ENCODE assay signal across 8 mouse cellular contexts in the genomic region with DNA sequence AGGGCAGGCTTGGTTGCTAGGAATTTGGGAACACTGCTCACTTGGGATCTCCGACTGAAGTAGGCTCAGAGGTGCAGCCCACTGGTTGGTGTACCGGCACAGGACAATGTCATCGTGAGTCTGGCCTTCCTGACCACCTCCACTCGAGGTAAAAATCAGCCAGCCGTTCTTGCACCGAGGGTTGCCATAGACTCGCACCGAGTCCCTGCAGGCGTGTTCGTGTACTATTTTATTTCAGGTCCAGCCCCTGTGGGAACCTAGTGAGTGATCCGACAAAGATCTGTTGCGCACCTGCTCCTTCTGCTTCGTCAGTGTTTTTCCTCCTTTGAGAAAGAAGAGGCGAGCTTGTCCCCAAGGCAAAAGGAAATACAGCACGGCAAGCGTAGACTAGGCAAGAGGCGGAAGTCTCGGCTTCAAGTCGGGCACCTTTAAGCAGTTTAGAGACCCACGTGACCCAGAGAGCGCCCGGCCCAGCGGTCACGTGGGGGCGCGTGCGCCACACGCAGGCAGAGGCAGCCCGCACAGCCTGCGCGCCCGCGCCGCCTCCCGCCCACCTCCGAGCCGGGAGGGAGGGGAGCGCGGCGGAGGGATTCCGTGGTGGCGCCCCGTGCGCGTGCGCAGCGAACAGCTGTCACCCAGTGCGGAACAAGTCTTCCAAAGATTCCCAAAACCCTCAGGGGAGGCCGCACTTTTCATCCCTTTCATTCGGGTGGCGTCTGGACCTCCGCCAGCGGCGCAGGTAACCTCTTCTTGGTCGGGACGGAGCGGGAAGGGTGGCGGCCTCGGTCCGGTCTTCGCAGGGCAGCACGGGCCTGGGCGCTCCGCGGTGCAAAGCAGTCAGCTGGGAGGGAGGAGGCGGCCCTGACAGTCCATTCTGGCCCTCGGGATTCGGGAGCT. TPM values are rescaled to one million over a fixed set of nuclear protein-coding genes. Genes with fewer than 3 reads are reported as not detected.
DNase-seq lines count a peak whose midpoint lies in the region; ATAC-seq lines count a peak whose summit lies in the region.

No protein-coding gene starts in this region.

- intact Hi-C loops in gastrocnemius, postnatal 14 days (cut with DNase I; ENCODE audit: low total_unique reads): no loop called here
- intact Hi-C loops in left cerebral cortex, postnatal 10 days (cut with DNase I): no loop called here

- peak; percentile 90 for ATAC-seq in inflammation-experienced regulatory T-cells, adult 6 months
- ATAC-seq in megakaryocyte-erythroid progenitor cell, adult 5-6 weeks (replicated peaks; ENCODE audit: low FRiP score, low TSS enrichment, poor library complexity, severe bottlenecking): peak; percentile 93

- DNase-seq in adrenal gland, adult (ENCODE audit: inconsistent age in 2 of 2, low spot score in 1 of 2): peak; percentile 99
- DNase-seq in embryo, embryonic 10.5 days (ENCODE audit: low spot score): peak; percentile 94
- peak; percentile 98 for DNase-seq in gastrocnemius, postnatal 14 days
- DNase-seq in left cerebral cortex, postnatal 10 days (ENCODE audit: extremely low spot score in 1 of 2, low spot score in 2 of 2): peak; percentile 94 to 99
- DNase-seq in right cerebral cortex, postnatal 25 days: peak; percentile 98
- DNase-seq in urinary bladder, postnatal 4 days (ENCODE audit: low spot score in 2 of 2): peak; percentile 95 to 97

RNA-seq across cellular contexts. Expression of gene Kdm4c, which starts 9.3 kb away (rescaled TPM):
- total RNA-seq in gastrocnemius, postnatal 14 days (2021): 1 to 10 TPM; 8.9 to 9.2 TPM
- polyA plus RNA-seq in inflammation-experienced regulatory T-cells, adult 6 months (2017; shearing (Covaris generic)): 10 to 100 TPM; 29.1 to 34.6 (median 31.0) TPM
- 10 to 100 TPM; 21.3 to 24.8 TPM for total RNA-seq in left cerebral cortex, postnatal 10 days (2021)
- 16.8 and 21.4 TPM in 2 replicates for total RNA-seq in megakaryocyte-erythroid progenitor cell, adult 5-6 weeks (2014; fragmentation: Nextera tagmentation)
- total RNA-seq in megakaryocyte-erythroid progenitor cell, adult 5-6 weeks (2017): 20.2 and 27.0 TPM in 2 replicates

Comparison
In these comparisons a context has a peak if more than half of its experiments do, and no peak if none do; other contexts are left out.
1. Peak in every context shown above with its lines: DNase-seq and ATAC-seq.